Mouse (Mus musculus) left cerebral cortex, postnatal 36 days (tissue): Measurements from ENCODE around the gene Lrrc4. TPM values are rescaled to one million over a fixed set of nuclear protein-coding genes. Genes with fewer than 3 reads are reported as not detected.

ENCODE experiments used
- DNase-seq, 2 experiments: peaks; one replicate each; pipeline ENCODE4 v3.0.0; 2021 to 2022; ENCODE audit warnings: low spot score in 2 of 2, mixed read lengths in 1 of 2
- intact Hi-C: fragments of 180-260 bp; cut with DNase I; formaldehyde crosslinking; loops from one replicate; pipeline ENCODE4 v1.15.1; 2025
- total RNA-seq, 2 experiments: library from RNA; stranded (reverse); gene quantifications; 2 replicates each; pipeline ENCODE4 v1.2.3; 2021

The Lrrc4 gene
- total RNA-seq, 2 experiments from 2014 or later = 95.8 to 105 TPM

DNA sequence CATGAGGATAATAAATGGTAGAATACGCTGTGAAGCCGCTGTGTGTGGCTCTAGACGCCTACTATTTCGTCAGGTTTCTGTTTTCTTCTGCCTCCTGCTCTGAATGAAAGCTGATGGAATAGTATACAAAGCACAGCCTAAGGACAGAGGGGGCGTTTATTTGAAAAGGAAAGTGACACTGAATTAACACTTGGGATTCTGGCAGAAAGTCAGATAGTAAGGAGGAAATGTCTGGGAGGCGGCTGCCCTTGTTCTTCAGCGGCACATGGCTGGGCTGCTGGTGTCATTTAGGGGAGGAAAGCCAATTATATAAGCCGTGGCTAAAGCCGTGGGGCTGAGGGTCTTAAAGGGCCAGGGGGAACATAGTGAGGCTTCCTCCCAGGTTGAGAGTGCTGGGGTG, 36.2 kb downstream of the Lrrc4 start:
- intact Hi-C loops = no loop called here
- DNase-seq = no peak

DNA sequence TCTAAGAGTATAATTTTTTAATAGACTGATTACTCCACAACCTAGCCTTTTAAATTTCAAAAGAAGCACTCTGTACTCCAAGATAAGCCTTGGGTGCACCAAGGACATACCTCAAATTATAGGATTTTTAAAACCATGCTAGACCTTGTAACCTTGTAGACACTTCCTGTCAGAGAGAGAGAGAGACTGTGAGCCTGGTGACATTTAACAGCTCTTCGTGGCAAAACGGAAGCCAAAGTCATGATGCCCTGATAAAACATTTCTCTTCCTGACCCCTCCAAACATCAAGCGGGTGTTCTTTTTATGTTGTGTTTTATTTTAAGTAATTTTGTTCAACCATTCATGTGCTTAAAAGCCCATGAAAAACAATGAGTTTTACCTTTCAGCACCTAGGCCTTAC, 39.7 kb downstream of the Lrrc4 start:
- intact Hi-C loops = no loop called here
- no peak for DNase-seq

DNA sequence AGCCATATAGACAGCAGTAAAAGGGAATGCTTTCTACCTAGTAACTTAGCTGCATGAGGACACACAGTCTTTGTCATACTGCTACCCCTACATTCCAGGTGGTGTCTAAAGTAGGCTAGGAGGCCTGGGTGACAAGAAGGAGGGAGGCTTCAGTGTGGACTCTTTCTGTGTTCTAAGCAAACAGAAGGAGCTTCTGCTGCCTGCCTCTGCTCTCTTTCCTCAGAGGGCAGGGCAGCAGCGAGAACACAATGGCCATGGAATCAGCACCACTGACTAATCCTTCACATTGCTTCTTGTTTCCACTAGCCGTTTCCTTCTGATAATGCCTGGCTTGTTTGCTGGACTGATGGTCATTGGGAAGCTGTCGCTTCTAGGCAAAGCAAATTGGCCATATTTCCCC, 40.4 kb downstream of the Lrrc4 start:
- DNase-seq = no peak
- intact Hi-C loops = no loop called here

GRCm38 (mm10) chr6:28789685-28790084, 41.9 kb downstream of the Lrrc4 start:
- intact Hi-C loops = no loop called here
- no peak for DNase-seq

- intact Hi-C loops = no loop called here
- no peak for DNase-seq
These were observed 44.4 kb downstream of the Lrrc4 start for GRCm38 (mm10) chr6:28787133-28787532.

- intact Hi-C loops = no loop called here
- DNase-seq = no peak
These were observed 45.8 kb downstream of the Lrrc4 start for GRCm38 (mm10) chr6:28785770-28786169.

GRCm38 (mm10) chr6:28783953-28784352, 47.6 kb downstream of the Lrrc4 start:
- no peak for DNase-seq
- intact Hi-C loops = no loop called here

GRCm38 (mm10) chr6:28783082-28783647, 48.4 kb downstream of the Lrrc4 start:
- no peak for DNase-seq
- intact Hi-C loops = no loop called here

DNA sequence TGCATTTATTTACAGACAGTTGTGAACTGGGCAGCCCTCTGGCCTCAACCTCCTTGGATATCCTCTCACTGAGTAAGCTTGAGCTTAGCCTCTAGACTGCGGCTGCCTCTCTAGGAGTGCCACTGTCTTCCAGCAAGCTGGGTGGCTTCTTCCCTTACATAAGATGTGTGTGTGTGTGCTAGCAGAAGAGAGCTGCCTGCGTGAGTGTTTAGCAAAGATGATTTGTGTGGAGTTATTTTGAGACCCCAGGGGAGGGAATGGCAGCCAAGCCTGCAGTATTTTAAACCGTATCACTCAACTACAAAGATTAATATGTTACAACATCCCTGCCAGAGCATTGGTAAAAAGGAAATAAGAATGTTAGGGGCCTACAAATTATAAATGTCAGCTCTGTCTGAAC, 49.9 kb downstream of the Lrrc4 start:
- intact Hi-C loops = no loop called here
- DNase-seq = peak; percentile 49 to 56

DNA sequence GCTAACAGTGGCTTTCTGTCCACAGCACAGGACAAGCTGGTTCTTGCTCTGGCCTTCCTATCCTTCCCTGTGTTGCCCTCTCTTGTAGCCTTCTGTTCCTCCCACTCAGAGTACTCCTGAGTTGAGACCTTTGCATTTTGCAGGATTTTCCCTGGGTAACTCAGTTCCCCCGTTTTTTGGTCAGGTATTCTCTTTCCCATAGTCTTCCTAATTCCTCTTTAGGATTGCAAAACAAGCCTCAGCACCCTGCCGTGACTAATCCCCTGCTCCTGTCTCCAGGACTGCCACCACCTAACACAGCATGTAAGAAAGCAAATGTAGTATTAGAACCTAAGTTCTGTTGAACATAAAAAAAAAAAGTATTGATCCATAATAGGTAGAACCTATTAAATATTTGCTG, 60.2 kb downstream of the Lrrc4 start:
- no peak for DNase-seq
- intact Hi-C loops = no loop called here

- intact Hi-C loops = no loop called here
- peak in 1 of 2 experiments; percentile 37 for DNase-seq
These were observed 63.6 kb downstream of the Lrrc4 start for GRCm38 (mm10) chr6:28767891-28768481.

DNA sequence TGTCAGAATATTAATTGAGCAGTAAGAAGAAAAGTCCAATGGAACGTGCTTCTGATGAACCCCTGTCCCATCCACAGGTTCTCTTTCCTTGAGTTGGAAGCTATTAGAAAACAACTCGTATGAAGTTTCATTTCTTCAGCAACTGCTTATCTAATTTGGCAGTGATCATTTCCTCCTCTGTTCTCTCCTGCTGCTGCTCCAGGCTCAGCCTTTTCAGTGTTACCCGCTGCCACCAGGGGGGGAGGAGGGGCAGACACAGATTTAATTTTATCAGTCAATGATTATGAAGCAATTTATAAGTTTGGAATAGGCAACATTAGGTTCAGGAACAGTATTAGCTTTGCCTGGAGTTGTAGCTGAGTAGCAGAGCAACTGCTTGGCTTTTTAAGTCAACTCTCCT, 64.9 kb downstream of the Lrrc4 start:
- intact Hi-C loops = no loop called here
- no peak for DNase-seq

GRCm38 (mm10) chr6:28762132-28762775, 69.3 kb downstream of the Lrrc4 start:
- DNase-seq = no peak
- intact Hi-C loops = no loop called here

GRCm38 (mm10) chr6:28761728-28762127, 69.8 kb downstream of the Lrrc4 start:
- DNase-seq = no peak
- intact Hi-C loops = no loop called here

DNA sequence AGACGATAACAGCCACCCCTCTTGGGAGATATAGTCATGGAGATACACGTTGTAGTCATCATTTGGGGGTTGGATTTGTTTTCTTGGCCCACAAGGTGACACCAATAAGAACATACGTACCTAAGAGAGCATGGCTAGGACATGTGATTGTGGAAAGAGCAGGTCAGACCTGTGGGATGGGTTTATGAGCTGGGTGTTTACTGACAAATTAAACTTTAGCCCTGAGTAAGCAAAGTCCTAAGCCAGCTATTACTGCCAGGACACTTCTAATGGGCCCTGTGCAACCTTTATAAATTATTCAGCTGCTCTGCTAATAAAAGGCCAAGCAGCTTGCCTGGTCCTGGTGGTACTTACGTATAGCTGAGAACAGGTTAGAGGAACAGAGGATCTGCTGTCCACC, 73.3 kb downstream of the Lrrc4 start:
- DNase-seq = no peak
- intact Hi-C loops = loop anchor here (5.0 kb wide), 1 partner anchor 74 kb away; the partner anchor contains the start of gene Lrrc4

GRCm38 (mm10) chr6:28756306-28757018, 75.1 kb downstream of the Lrrc4 start:
- DNase-seq = peak; percentile 51 to 52
- intact Hi-C loops = loop anchor here (5.0 kb wide), 1 partner anchor 76 kb away; the partner anchor contains the start of gene Lrrc4

DNA sequence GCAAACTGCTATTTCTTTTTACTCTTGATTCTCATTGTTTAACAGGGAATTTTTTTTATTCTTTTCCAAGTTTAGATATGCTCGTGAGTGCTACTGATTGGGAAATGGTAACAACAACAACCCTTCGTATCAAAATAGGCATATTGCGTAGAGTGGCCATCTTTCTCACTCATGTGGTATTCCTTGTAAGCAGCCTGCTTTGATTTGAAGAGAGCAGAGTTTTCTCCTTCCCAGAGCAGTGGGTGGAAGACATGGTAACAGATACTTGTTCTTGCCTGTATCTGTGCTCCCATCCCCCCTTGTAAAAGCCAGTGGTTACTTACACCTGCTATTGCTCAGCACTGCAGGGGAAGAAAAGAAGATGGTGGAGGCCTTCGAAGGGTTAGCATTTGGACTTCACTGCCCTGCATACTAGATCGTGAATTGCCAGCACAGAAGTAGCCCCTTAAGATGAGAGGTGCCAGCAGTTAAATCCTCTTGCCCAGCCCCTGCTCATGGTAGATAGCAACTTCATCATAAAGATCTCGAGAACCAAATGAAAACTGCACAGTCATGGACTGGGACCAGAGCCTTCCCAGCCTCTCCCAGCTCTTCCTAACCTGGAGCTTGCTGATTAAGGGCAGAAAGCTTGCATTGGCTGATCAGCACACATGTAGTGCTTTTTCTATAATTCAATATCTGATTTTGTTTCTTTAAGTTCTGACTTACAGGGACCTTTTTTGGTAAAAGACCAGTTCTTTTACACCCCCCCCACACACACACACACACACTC, 77.2 kb downstream of the Lrrc4 start:
- no peak for DNase-seq
- intact Hi-C loops = loop anchor here (5.0 kb wide), 1 partner anchor 58 kb away; no protein-coding TSS in a partner anchor

DNA sequence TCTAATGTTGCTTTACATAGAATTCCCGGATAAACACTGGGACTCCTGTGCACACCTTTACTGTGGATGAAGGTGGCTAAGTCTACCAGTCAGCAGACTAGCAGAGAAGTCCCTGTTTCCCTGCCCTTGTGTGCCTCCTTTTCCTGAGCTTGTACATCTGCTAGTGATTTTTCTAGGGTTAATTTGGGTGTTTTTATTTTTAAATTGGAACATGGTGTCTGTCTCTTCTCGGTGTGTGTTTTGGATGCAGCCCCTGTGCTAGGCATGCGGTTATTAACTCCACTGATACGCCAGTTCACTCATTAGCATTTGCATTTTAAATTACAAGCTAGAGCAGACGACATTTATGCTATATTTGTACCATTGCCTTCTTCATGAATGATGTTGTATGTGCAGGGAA, 77.9 kb downstream of the Lrrc4 start:
- intact Hi-C loops = loop anchor here (5.0 kb wide), 1 partner anchor 59 kb away; no protein-coding TSS in a partner anchor
- DNase-seq = peak; percentile 22 to 43

GRCm38 (mm10) chr6:28753217-28753616, 78.3 kb downstream of the Lrrc4 start:
- peak; percentile 49 to 53 for DNase-seq
- intact Hi-C loops = loop anchor here (5.0 kb wide), 1 partner anchor 59 kb away; no protein-coding TSS in a partner anchor

DNA sequence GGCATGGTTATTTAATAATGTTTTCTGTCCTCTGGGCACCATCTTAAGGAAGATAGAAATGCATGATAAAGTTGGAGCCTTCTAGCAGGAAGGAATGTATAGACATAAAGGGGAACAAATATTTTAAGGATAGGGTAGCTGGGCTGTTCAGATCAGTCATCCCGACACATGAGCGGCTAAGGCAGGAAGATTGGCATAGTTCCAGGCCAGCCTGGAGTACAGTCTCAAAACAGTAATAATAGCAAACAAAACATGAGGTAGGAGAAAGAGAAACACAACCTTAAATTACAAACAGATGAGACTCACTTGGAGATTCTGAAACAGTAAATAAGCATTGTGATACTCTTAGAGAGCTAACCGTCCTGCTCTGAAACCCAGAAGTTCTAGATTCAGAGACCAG, 80.4 kb downstream of the Lrrc4 start:
- DNase-seq = no peak
- intact Hi-C loops = loop anchor here (2.0 to 5.0 kb wide), 2 partner anchors 54 to 61 kb away; no protein-coding TSS in a partner anchor
